Mouse (Mus musculus): ENCODE data around the gene Nasp. TPM values are rescaled to one million over a fixed set of nuclear protein-coding genes. Genes with fewer than 3 reads are reported as not detected.

Gene Nasp
- polyA plus RNA-seq, 1 experiment, result 20.0 TPM

DNA sequence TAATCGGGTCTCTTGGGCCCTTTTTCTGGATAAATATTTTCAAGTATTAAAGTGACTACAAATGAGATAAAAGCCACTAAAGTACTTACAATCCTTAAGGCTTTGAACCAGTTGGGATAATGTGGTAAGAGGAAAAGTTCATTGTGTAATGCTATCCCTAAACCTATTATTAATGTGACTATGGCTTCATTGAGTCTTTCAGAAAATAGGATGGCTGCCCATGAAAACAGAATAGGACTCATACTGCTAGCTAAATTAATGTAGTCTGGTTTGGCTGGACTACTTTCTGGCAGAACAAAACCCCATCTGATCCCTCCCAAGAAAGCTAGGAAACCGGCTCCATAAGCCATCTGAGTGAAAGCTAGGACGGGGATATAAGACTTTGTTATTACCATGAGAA lies 74.7 kb downstream of the Nasp start:
- Histone ChIP-seq H3ac (ENCODE audit: control insufficient read depth, insufficient read length) (no peak overlapping the region), H3K4me2 (ENCODE audit: low read depth) (no peak overlapping the region), H3K36me3 (ENCODE audit: control insufficient read depth, insufficient read depth) (peaks cover 8% of the 10 kb centered on the region), H3K79me2 (ENCODE audit: control insufficient read depth, insufficient read depth) (peaks cover 17% of the 10 kb centered on the region), H3K4me3 (no peak overlapping the region), H3K27me3 (ENCODE audit: control insufficient read depth, insufficient read depth, insufficient read length) (no peaks in the 10 kb centered on the region)
- TF ChIP-seq TCF12 (IDR thresholded peaks at IDR 0.05; ENCODE audit: insufficient read depth, poor library complexity, severe bottlenecking) (no peak), REST (IDR thresholded peaks at IDR 0.05; ENCODE audit: insufficient read depth, insufficient read length) (no peak), MAX (IDR thresholded peaks at IDR 0.05; ENCODE audit: low read depth) (no peak), SRF (IDR thresholded peaks at IDR 0.05; ENCODE audit: control insufficient read depth, insufficient read length, low read depth) (no peak), E2F4 (IDR thresholded peaks at IDR 0.05; ENCODE audit: insufficient read depth) (no peak), POLR2AphosphoS2 (IDR thresholded peaks at IDR 0.05; ENCODE audit: insufficient read length, low read depth) (no peak)

Other genes starting within 250 kb of the Nasp start
- 48.9 TPM for gene Mast2, start 163.8 kb downstream of the Nasp start, polyA plus RNA-seq (2012; fragmentation: generic; extraction: Trizol)
- 5.1 TPM for gene Ipp, start 120.4 kb downstream of the Nasp start, polyA plus RNA-seq (2012; fragmentation: generic; extraction: Trizol)
- 17.0 TPM for gene Tmem69, start 72.0 kb downstream of the Nasp start, polyA plus RNA-seq (2012; fragmentation: generic; extraction: Trizol)
- 18.1 TPM for gene Gpbp1l1, start 70.3 kb downstream of the Nasp start, polyA plus RNA-seq (2012; fragmentation: generic; extraction: Trizol)
- 0.55 TPM for gene Ccdc17, start 31.3 kb downstream of the Nasp start, polyA plus RNA-seq (2012; fragmentation: generic; extraction: Trizol)
- 746 TPM for gene Akr1a1, start 23.7 kb upstream of the Nasp start, polyA plus RNA-seq (2012; fragmentation: generic; extraction: Trizol)
- 231 TPM for gene Prdx1, start 57.6 kb upstream of the Nasp start, polyA plus RNA-seq (2012; fragmentation: generic; extraction: Trizol)
- 17.2 TPM for gene Mmachc, start 80.5 kb upstream of the Nasp start, polyA plus RNA-seq (2012; fragmentation: generic; extraction: Trizol)
- gene Ccdc163, start 80.6 kb upstream of the Nasp start, polyA plus RNA-seq (2012; fragmentation: generic; extraction: Trizol), result 18.9 TPM
- gene Tesk2, start 93.0 kb upstream of the Nasp start, polyA plus RNA-seq (2012; fragmentation: generic; extraction: Trizol), result 3.8 TPM
- 15.4 TPM for gene Toe1, start 179.7 kb upstream of the Nasp start, polyA plus RNA-seq (2012; fragmentation: generic; extraction: Trizol)
- gene Mutyh, start 179.8 kb upstream of the Nasp start, polyA plus RNA-seq (2012; fragmentation: generic; extraction: Trizol), result 3.4 TPM
- 1.5 TPM for gene Hpdl, start 193.8 kb upstream of the Nasp start, polyA plus RNA-seq (2012; fragmentation: generic; extraction: Trizol)
- not detected for gene Zswim5, start 249.4 kb upstream of the Nasp start, polyA plus RNA-seq (2012; fragmentation: generic; extraction: Trizol)

Data from myocyte (in vitro differentiated cells).